Mouse (Mus musculus) hematopoietic stem cell, adult 5-6 weeks (primary cell): ENCODE results near the gene Upf2. TPM values are rescaled to one million over a fixed set of nuclear protein-coding genes. Genes with fewer than 3 reads are reported as not detected.
"Not testable (repeated sequence)": the region's sequence is repeated elsewhere in the genome, so short reads cannot be mapped to it uniquely, and the experiment has no call there.

Experiments
- ATAC-seq, 2 experiments: fragments of 125-278 bp in 1 of 2; replicated peaks in 1 of 2; 2 replicates each; pipeline ENCODE4 v1.8.0; 2016 to 2017; ENCODE audit warnings: inconsistent platforms in 2 of 2, mild to moderate bottlenecking in 2 of 2, moderate number of reproducible peaks in 2 of 2, low read depth in 1 of 2, moderate TSS enrichment in 1 of 2; ENCODE audit not compliant: low FRiP score in 2 of 2, poor library complexity in 2 of 2, severe bottlenecking in 2 of 2, insufficient read depth in 1 of 2, low TSS enrichment in 1 of 2
- total RNA-seq: library from RNA; stranded (forward); fragments of 172-1452, 232-1000 nt; gene quantifications from 2 replicates; pipeline ENCODE4 v1.2.3, GENCODE M21; 2017

The Upf2 gene
- total RNA-seq, 1 experiment from 2014 or later, result 46.3 TPM

DNA sequence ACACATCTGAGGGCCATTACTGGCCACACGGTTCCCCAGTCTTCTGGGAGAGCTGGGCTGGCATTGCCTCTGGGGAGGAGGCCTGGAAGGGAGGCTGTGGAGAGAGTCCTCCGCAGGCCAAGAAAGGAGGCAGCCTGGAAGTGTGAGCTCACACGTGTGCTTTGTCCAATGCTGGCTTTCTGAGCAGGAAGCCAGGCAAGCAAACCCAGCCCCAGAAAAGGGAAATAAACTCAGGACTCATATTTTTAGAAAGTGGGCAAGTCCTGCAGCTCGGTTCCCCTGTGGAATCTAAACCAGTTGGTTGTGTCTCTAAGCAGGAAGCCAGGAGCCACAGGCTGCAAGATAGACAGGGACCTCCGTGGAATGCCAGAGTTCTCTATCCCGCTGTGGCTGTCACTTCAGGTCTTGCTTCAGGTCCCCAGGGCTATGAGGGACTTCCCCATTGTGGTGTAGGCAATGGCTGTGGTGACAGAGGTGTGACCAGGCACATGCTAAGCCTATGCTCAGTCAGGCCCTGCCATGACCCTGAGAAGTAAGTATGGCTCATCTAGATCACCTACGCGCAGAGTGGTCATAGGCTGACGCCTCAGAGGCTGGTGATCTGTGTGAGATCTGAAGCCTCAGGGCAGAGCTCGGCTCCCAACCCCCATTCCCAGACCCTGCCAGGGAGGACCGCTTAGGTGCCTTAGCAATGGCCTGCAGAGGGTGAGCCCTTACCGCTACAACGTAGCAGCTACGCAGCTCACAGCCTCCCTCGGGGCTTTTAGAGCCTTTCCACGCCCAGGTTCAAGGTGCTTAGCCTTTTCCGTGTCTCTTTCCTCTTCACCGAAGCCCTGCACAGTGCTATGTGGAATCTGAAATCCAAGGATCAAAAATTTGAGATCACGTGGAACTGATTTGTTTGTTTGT, 134.6 kb downstream of the Upf2 start:
- ATAC-seq, result peak; percentile 96 to 97

DNA sequence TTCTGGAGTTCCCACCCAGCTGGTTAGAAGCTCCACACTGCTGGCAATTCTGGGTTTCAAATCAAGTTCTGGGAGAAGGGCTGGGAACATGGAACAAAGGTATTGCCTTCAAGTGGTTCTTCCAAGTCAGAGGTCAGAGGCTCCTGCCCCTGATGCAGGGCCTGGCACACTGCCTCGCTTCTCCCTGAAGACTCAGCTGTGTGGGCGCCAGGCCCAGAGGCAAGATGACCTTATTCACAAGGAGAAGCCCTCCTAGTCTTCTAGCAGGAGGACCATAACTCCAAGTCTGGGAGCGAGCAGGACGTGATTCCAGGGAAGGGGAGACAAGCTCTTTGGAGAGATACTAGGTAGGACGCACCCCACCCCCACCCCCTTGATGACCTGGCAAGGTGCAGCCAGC, 135.9 kb downstream of the Upf2 start:
- no peak for ATAC-seq

GRCm38 (mm10) chr2:6089941-6090340, 138.7 kb downstream of the Upf2 start:
- not testable (repeated sequence) for ATAC-seq

DNA sequence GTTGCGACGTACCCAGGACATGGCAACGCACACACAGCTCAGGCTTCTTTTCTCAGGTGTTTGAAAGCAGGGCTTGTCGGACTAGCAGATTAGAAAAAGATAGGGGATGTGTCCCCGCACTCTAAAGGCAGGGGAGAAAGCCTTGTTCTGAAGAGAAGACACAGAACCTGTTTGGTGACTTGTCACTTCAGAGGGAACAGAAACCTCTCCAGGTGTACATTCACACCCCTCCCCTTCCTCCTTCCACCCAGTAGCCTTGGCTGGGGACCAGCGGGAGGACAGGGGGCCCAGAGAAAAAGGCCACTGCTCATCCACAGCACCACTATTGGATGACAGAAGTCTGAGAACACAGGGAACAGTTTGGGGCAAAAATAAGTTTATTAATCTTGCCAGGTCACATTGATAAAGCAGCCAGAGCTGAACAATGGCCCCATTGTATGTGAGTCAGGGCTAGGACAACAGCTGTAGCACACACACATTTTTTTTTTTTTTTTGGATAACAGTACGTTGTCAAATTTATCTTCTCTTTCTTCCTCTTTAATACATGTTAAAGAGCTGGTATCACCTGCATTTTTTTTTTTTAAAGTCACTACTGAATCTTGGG, 145.9 kb downstream of the Upf2 start:
- no peak for ATAC-seq

DNA sequence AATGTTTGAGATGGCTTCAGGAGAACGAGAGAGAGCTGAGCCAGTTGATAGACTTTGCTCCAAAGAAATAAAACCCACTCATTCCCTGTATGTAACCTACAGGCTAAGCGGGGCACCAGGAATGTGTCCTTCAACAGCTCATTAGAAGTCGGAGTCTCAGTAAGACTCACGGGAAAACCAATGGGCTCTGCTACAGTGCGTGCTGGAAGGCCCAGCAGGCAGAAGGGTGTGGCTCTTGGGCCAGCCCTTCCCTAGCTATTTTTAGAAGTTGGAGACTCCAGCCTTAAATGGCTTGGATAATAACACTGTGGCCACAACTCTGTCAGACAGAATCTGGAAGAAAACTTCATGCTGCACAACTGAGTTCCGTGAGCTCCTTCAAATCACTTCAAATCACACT, 147.7 kb downstream of the Upf2 start:
- no peak for ATAC-seq

DNA sequence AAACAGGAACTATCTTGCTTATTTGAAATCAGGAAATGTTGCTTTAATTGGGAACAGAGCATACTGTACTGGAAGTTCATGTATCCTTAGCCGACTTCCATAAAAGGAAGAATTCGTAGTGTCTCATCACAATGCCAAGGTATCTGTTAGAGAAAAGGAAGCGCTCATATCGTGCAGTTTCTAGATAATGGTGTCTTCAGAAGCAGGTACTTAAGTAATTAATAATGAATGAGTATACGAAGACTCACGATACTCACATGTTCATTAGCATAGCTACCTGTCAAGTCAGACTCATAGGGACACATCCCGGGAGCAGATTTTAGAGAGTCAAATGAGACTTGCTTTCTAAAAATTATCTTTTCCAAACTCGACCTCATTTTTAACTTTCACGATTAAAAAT, 148.2 kb downstream of the Upf2 start:
- ATAC-seq, result no peak

DNA sequence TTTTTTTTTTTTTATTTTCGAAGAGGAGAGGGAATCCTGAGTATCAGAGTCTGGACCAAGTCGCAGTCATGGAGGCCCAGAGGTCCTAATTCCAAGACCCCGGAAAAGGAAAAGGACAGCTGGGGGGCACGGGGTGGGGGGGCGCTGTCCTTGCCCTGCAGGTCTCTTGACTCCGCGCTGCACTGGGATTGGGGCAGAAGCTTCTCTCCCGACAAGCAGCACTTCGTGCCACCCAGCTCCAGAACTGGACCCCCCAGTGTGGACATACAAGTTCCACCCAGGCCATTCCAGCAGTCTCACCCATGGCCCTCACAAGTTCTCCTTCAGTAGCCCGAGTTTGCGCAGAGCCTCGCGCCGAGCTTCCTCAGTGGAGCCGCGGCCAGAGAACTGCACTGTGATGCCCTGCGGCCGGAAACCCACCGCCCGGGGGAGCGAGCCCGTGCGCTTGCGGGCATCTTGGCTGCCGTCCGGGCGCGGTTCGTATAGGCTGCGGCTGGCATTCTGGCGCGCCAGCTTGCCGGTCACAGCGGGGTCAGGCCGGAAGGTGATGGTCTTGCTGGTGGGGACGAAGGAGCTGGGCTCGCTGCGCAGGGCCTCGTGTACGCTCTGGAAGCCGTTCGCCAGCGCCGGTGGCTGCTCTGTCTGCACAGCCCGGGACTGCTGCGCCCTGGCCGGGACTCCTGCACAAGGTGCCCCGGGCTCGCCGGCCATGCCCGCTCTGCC, 148.9 kb downstream of the Upf2 start:
- ATAC-seq, result peak; percentile 82 to 86

GRCm38 (mm10) chr2:6100755-6101154, 149.5 kb downstream of the Upf2 start:
- no peak for ATAC-seq

- no peak for ATAC-seq
Observed at GRCm38 (mm10) chr2:6105437-6105836, 154.2 kb downstream of the Upf2 start.

Other genes with a start within 250 kb of the Upf2 start
- 7.8 and 16.4 TPM in 2 replicates for gene Camk1d, start 237.0 kb upstream of the Upf2 start, total RNA-seq
- 53.1 and 54.3 TPM in 2 replicates for gene Nudt5, start 106.5 kb upstream of the Upf2 start, total RNA-seq
- 91.4 and 98.6 TPM in 2 replicates for gene Cdc123, start 106.3 kb upstream of the Upf2 start, total RNA-seq
- gene Gm13199, start 88.5 kb upstream of the Upf2 start, total RNA-seq, result not detected in 2 replicates
- gene Sec61a2, start 56.0 kb upstream of the Upf2 start, total RNA-seq, result 23.4 and 24.8 TPM in 2 replicates
- gene Dhtkd1, start 8.7 kb upstream of the Upf2 start, total RNA-seq, result 0.69 and 0.89 TPM in 2 replicates
- gene Proser2, start 178.7 kb downstream of the Upf2 start, total RNA-seq, result 0.05 TPM in 1 of 2 replicates, not detected in the other